Mouse (Mus musculus) stomach, postnatal 0 days (tissue): Measurements from ENCODE around the gene Zfp39. TPM values are rescaled to one million over a fixed set of nuclear protein-coding genes. Genes with fewer than 3 reads are reported as not detected.

Experiments used
- ATAC-seq: fragments of 200-750 bp; cut with Nextera tagmentation; 2 replicates; pipeline ENCODE4 v1.8.0; 2017; ENCODE audit not compliant: low FRiP score, low TSS enrichment
- DNase-seq: peaks from one replicate; pipeline ENCODE4 v3.0.0-alpha.2; 2016; ENCODE audit warnings: low spot score
- H3K27ac ChIP-seq: fragments of 300-500 bp; sonication (generic); replicated peaks from 2 replicates; pipeline ENCODE4 v1.5.1; 2014; ENCODE audit warnings: mild to moderate bottlenecking, control low read depth
- H3K27me3 ChIP-seq: fragments of 300-500 bp; sonication (generic); 2 replicates; pipeline ENCODE4 v1.6.1; 2014; ENCODE audit warnings: low read length; ENCODE audit not compliant: control insufficient read depth, insufficient read depth
- H3K36me3 ChIP-seq: fragments of 300-500 bp; sonication (generic); 2 replicates; pipeline ENCODE4 v1.6.1; 2014; ENCODE audit warnings: low read length, mixed read lengths; ENCODE audit not compliant: control insufficient read depth, insufficient read depth
- H3K4me1 ChIP-seq: fragments of 300-500 bp; sonication (generic); replicated peaks from 2 replicates; pipeline ENCODE4 v1.6.1; 2014; ENCODE audit warnings: antibody characterized with exemption; ENCODE audit not compliant: control insufficient read depth, insufficient read depth
- H3K4me2 ChIP-seq: fragments of 300-500 bp; sonication (generic); replicated peaks from 2 replicates; pipeline ENCODE4 v1.6.1; 2014; ENCODE audit warnings: low read depth, mild to moderate bottlenecking, control low read depth, moderate library complexity
- H3K4me3 ChIP-seq: fragments of 300-500 bp; sonication (generic); 2 replicates; pipeline ENCODE4 v1.5.1; 2014; ENCODE audit warnings: low read depth, low read length, control low read depth
- H3K9ac ChIP-seq: fragments of 300-500 bp; sonication (generic); 2 replicates; pipeline ENCODE4 v1.6.1; 2014; ENCODE audit warnings: mild to moderate bottlenecking, low read length, control low read depth, mixed read lengths
- H3K9me3 ChIP-seq: fragments of 300-500 bp; sonication (generic); 2 replicates; pipeline ENCODE4 v1.6.1; 2016; ENCODE audit warnings: low read length; ENCODE audit not compliant: control insufficient read depth
- CTCF ChIP-seq: IDR thresholded peaks from 2 replicates; pipeline ENCODE4 v1.5.1; 2016; ENCODE audit warnings: antibody characterized with exemption, low read depth, mild to moderate bottlenecking, moderate library complexity
- EP300 ChIP-seq: optimal IDR thresholded peaks from 2 replicates; pipeline ENCODE3; 2016; ENCODE audit warnings: antibody characterized with exemption
- WGBS: fragments of 180-500 bp; shearing (Covaris S2); extraction: QIAGEN DNeasy Blood & Tissue Kit; methylation state at CpG from one replicate; pipeline ENCODE4 v1.1.7; 2014; 5-methylcytosine and 5-hydroxymethylcytosine counted together
- polyA plus RNA-seq: library from polyadenylated mRNA; unstranded; fragments of >200 nt; fragmentation: Nextera tagmentation; extraction: Ambion mirVana; gene quantifications from 2 replicates; pipeline ENCODE4 v1.2.1, GENCODE M21; 2015

Gene Zfp39
- polyA plus RNA-seq, 1 experiment from 2014 or later, result 1.6 TPM

DNA sequence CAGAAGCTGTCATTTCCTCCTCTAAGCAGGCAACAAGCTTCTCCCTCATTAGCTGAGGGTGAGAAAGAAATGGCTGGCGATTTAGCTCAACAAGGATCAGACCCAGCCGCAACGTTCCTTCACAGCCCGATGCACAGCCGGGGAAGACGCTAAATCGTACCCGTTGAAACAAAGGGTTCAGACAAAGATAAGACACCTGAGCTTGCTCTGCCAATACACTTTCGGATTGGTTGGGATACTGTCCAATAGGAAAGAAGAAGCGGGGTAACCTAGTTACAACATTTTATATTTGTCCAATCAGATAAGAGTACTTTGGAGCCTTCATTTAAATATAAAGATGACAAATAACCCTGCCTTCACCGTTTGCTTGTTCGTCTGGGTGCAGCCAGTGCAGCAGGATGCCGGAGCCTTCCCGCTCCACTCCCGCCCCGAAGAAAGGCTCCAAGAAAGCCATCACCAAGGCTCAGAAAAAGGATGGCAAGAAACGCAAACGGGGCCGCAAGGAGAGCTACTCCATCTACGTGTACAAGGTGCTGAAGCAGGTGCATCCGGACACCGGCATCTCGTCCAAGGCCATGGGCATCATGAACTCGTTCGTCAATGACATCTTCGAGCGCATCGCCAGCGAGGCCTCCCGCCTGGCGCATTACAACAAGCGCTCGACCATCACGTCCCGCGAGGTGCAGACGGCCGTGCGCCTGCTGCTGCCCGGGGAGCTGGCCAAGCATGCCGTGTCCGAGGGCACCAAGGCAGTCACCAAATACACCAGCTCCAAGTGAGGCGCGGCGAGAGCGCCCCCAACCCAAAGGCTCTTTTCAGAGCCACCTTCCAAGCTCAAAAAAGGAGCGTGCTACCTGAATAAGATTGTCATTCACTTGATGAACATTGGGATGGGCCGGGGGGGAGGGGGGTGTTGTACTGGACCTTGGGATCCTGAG is 44.8 kb upstream of the Zfp39 start, which contains the start of gene Hist3h2ba:
Hist3h2ba (plus strand) TSS at position 379 of the 938 bp plus-strand sequence.
- DNase-seq, result peak; percentile 53
- H3K9ac ChIP-seq, result no peak within 1 kb of the TSS
- WGBS, result under 1% methylated on average over 46 of the region's 48 CpGs
- H3K4me3 ChIP-seq, result peak within 1 kb of the TSS; percentile 19
- H3K27me3 ChIP-seq, result no peaks in the 10 kb centered on the region
- no peak within 1 kb of the TSS for H3K27ac ChIP-seq
- no peaks in the 10 kb centered on the region for H3K9me3 ChIP-seq
- ATAC-seq, result peak; percentile 86
- no peaks in the 10 kb centered on the region for H3K36me3 ChIP-seq
- peak within 1 kb of the TSS; percentile 55 for H3K4me2 ChIP-seq
- no peaks in the 10 kb centered on the region for H3K4me1 ChIP-seq
- TF ChIP-seq CTCF (no peak), EP300 (no peak)

DNA sequence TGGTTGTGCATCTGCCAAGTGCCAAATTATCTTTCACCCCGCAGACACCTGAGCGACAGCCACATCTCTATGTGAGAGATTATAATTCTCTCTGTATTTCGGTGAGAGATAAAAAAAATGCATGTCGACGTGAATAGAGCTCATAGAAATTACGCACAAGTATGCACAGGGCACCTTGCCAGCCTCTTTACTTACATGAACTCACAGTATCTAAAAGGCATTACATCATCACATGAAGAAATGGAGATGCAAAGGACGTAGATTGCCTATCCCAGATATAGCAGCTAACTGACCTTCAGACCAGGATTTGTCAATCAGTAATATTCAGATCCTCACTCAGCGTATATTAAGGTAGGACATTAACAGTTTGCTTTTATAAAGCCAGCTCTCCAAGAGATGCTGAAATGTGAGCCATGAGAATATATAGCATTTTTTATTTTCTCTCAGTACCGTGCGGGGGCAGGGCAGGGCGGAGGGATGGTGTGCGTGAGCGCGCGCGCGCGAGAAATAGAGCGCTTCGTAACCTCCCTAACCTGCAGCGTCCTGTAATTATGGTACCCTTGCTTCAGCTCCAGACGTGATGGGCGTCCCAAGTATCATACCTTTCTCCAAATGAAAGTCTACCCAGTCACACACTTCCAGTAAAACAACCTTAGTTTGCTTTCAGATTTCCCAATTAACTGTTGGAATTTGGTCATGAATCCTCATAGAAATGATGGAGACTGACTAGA is 43.9 kb upstream of the Zfp39 start:
- peak overlapping the region; percentile 55 for H3K4me2 ChIP-seq
- no peak overlapping the region for H3K9ac ChIP-seq
- H3K4me3 ChIP-seq, result peak overlapping the region; percentile 19
- no peaks in the 10 kb centered on the region for H3K9me3 ChIP-seq
- no peaks in the 10 kb centered on the region for H3K36me3 ChIP-seq
- H3K4me1 ChIP-seq, result no peaks in the 10 kb centered on the region
- ATAC-seq, result peak; percentile 26; the same call in 1 of the 2 replicates
- TF ChIP-seq EP300 (no peak), CTCF (no peak)
- no peak overlapping the region for H3K27ac ChIP-seq
- H3K27me3 ChIP-seq, result no peaks in the 10 kb centered on the region
- WGBS, result 11% methylated on average over 23 of the region's 23 CpGs
- no peak for DNase-seq

DNA sequence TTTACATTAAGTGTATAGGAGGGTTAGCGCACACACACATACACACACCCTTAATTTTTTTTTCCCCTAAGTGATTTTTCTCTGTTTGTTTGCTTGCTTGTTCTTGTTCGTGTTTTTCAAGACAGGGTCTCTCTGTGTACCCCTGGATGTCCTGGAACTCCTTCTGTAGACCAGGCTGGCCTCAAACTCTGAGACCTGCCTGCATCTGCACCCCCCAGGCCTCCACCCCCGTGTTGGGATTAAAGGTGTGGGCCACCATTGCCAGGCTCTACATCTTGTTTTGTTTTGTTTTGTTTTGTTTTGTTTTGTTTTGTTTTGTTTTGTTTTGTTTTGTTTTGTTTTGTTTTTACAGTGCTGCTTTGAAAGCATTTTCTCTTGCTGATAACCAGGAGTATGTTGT is 43.3 kb upstream of the Zfp39 start:
- Histone ChIP-seq H3K36me3 (no peaks in the 10 kb centered on the region), H3K4me1 (no peaks in the 10 kb centered on the region), H3K27ac (no peak overlapping the region), H3K9me3 (no peaks in the 10 kb centered on the region), H3K4me2 (no peak overlapping the region), H3K4me3 (no peak overlapping the region), H3K9ac (no peak overlapping the region), H3K27me3 (no peaks in the 10 kb centered on the region)
- ATAC-seq (no peak), DNase-seq (no peak)
- 74% methylated on average over 3 of the region's 3 CpGs for WGBS
- TF ChIP-seq EP300 (no peak), CTCF (no peak)

DNA sequence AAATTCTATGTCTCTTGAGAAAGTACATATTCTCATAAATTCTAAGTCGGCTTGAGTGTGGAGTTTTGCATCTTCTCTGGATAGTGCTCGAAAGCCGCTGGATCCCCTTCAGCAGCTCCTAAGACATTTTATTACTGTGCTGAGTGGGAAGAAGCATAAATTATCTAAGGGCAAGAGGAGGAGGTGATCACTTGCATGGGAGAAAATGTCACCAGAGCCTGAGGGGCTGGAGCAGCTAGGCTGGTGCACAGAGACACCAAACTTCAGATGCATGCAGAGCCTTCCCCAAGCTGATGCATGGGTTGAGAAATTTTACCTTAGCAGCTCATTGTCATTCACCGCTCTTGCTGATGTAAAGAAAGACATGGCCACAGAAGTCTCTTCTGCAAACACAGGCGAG is 40.1 kb upstream of the Zfp39 start:
- no peaks in the 10 kb centered on the region for H3K4me1 ChIP-seq
- ATAC-seq, result no peak
- 83% methylated on average over 5 of the region's 5 CpGs for WGBS

DNA sequence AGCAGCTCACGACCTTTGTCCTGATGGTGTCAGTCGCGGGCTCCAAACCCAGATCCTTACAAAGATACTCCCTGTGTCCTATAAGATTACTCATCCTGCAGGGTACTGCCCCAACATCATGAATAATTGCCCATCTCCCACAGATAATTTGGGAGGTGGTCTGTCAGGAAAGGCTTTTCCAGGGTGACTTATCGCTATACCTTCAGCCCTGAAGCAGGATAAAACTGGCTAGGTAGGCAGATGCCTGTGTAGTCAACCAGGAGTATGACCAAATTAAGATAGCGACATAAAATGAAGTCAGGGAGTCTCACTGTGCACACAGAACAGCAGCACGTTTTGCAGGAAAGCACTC is 35.0 kb upstream of the Zfp39 start:
- peak overlapping the region; percentile 97 for H3K4me2 ChIP-seq
- H3K4me1 ChIP-seq, result 0 out of 2 replicates have a peak, but pooled peaks cover 4% of the 10 kb centered on the region
- H3K27ac ChIP-seq, result peak overlapping the region; percentile 96; the same call in 1 of the 2 replicates
- 12% methylated on average over 6 of the region's 6 CpGs for WGBS
- TF ChIP-seq CTCF (no peak), EP300 (peak; percentile 17)
- H3K4me3 ChIP-seq, result peak overlapping the region; percentile 93
- H3K27me3 ChIP-seq, result no peaks in the 10 kb centered on the region
- ATAC-seq (0 out of 2 replicates have a peak, but pooled peaks have one; percentile 13), DNase-seq (no peak)
- peaks cover 7% of the 10 kb centered on the region for H3K36me3 ChIP-seq
- H3K9ac ChIP-seq, result no peak overlapping the region; the same call in 1 of the 2 replicates
- no peaks in the 10 kb centered on the region for H3K9me3 ChIP-seq

More for the DNA sequence above, 40.1 kb upstream of the Zfp39 start:
- H3K4me3 ChIP-seq, result no peak overlapping the region
- no peak for DNase-seq
- no peak overlapping the region for H3K9ac ChIP-seq
- no peaks in the 10 kb centered on the region for H3K36me3 ChIP-seq
- no peak overlapping the region for H3K4me2 ChIP-seq
- H3K27me3 ChIP-seq, result no peaks in the 10 kb centered on the region
- no peak overlapping the region for H3K27ac ChIP-seq
- no peaks in the 10 kb centered on the region for H3K9me3 ChIP-seq
- TF ChIP-seq EP300 (no peak), CTCF (no peak)
